Mouse (Mus musculus) C2C12 (cell line): ENCODE measurements at regions not wholly inside any gene's neighbourhood (a gene's known extent, or its start where the extent isn't known, plus 50 kb on each side); places are given as distances from the start of the nearest gene placed in this dataset.

Experiments used
- H3K27me3 ChIP-seq: one replicate; pipeline ENCODE4 v1.6.1; 2011; ENCODE audit not compliant: control insufficient read depth, insufficient read depth, insufficient read length
- H3K36me3 ChIP-seq: one replicate; pipeline ENCODE4 v1.6.1; 2011; ENCODE audit not compliant: control insufficient read depth, insufficient read depth
- H3K4me3 ChIP-seq: one replicate; pipeline ENCODE4 v1.5.1; 2011; ENCODE audit warnings: mild to moderate bottlenecking, control low read depth; ENCODE audit not compliant: poor library complexity, insufficient read depth, severe bottlenecking
- H3K79me2 ChIP-seq: one replicate; pipeline ENCODE4 v1.6.1; 2011; ENCODE audit not compliant: control insufficient read depth, insufficient read depth
- H3K79me3 ChIP-seq: one replicate; pipeline ENCODE4 v1.6.1; 2011; ENCODE audit warnings: low read depth, control low read depth
- H3ac ChIP-seq: one replicate; pipeline ENCODE3; 2011; ENCODE audit warnings: low read depth; ENCODE audit not compliant: control insufficient read depth, insufficient read length
- CEBPB ChIP-seq: IDR thresholded peaks from one replicate; pipeline ENCODE4 v1.6.1; 2011; ENCODE audit warnings: low read depth, mild to moderate bottlenecking, control low read depth, moderate library complexity
- CTCF ChIP-seq: IDR thresholded peaks from one replicate; pipeline ENCODE4 v1.5.1; 2011; ENCODE audit not compliant: control insufficient read depth, insufficient read depth, insufficient read length
- FOSL1 ChIP-seq: IDR thresholded peaks from one replicate; pipeline ENCODE4 v1.8.0; 2011; ENCODE audit warnings: mild to moderate bottlenecking, low read length; ENCODE audit not compliant: poor library complexity, insufficient read depth, severe bottlenecking
- MAX ChIP-seq: IDR thresholded peaks from one replicate; pipeline ENCODE4 v1.6.1; 2011; ENCODE audit warnings: mild to moderate bottlenecking, control low read depth
- MYOD1 ChIP-seq: IDR thresholded peaks from one replicate; pipeline ENCODE4 v1.6.1; 2011; ENCODE audit warnings: low read depth; ENCODE audit not compliant: control insufficient read depth, insufficient read length
- MYOG ChIP-seq: IDR thresholded peaks from one replicate; pipeline ENCODE4 v1.6.1; 2011; ENCODE audit not compliant: control insufficient read depth, insufficient read length; ENCODE audit errors: extremely low read depth
- USF1 ChIP-seq: IDR thresholded peaks from one replicate; pipeline ENCODE4 v1.6.1; 2011; ENCODE audit warnings: low read depth, mild to moderate bottlenecking, control low read depth, moderate library complexity

GRCm38 (mm10) chr19:15502985-15503354 lies 444.2 kb downstream of the Psat1 start:
- TF ChIP-seq CTCF (no peak), CEBPB (no peak), MYOG (no peak), FOSL1 (no peak), MAX (no peak), USF1 (no peak), MYOD1 (no peak)
- H3K27me3 ChIP-seq, result no peaks in the 10 kb centered on the region
- H3K79me3 ChIP-seq, result no peaks in the 10 kb centered on the region
- H3K4me3 ChIP-seq, result no peak overlapping the region
- H3ac ChIP-seq, result no peak overlapping the region
- no peaks in the 10 kb centered on the region for H3K36me3 ChIP-seq
- H3K79me2 ChIP-seq, result no peaks in the 10 kb centered on the region

GRCm38 (mm10) chr19:15502315-15502984 lies 444.7 kb downstream of the Psat1 start:
- H3K27me3 ChIP-seq, result no peaks in the 10 kb centered on the region
- H3K79me3 ChIP-seq, result no peaks in the 10 kb centered on the region
- no peaks in the 10 kb centered on the region for H3K79me2 ChIP-seq
- no peak for TF ChIP-seq CEBPB
- no peaks in the 10 kb centered on the region for H3K36me3 ChIP-seq
- no peak overlapping the region for H3ac ChIP-seq
- H3K4me3 ChIP-seq, result no peak overlapping the region

GRCm38 (mm10) chr19:15495532-15495931 lies 451.6 kb downstream of the Psat1 start:
- Histone ChIP-seq H3K36me3 (no peaks in the 10 kb centered on the region), H3K27me3 (no peaks in the 10 kb centered on the region), H3ac (no peak overlapping the region), H3K79me2 (no peaks in the 10 kb centered on the region), H3K4me3 (no peak overlapping the region), H3K79me3 (no peaks in the 10 kb centered on the region)
- no peak for TF ChIP-seq MAX
- no peak for TF ChIP-seq CEBPB
- no peak for TF ChIP-seq FOSL1

- Histone ChIP-seq H3ac (no peak overlapping the region), H3K27me3 (no peaks in the 10 kb centered on the region), H3K79me2 (no peaks in the 10 kb centered on the region), H3K79me3 (no peaks in the 10 kb centered on the region), H3K36me3 (no peaks in the 10 kb centered on the region), H3K4me3 (no peak overlapping the region)
- TF ChIP-seq MAX (no peak), FOSL1 (no peak), MYOD1 (no peak), USF1 (no peak), MYOG (no peak), CTCF (no peak), CEBPB (no peak)
Observed at GRCm38 (mm10) chr19:15487576-15487975, 459.6 kb downstream of the Psat1 start.

- Histone ChIP-seq H3K79me2 (no peaks in the 10 kb centered on the region), H3ac (no peak overlapping the region), H3K79me3 (no peaks in the 10 kb centered on the region), H3K4me3 (no peak overlapping the region), H3K36me3 (no peaks in the 10 kb centered on the region), H3K27me3 (no peaks in the 10 kb centered on the region)
- no peak for TF ChIP-seq MYOD1
- no peak for TF ChIP-seq CTCF
- no peak for TF ChIP-seq USF1
- TF ChIP-seq MAX, result no peak
- TF ChIP-seq FOSL1, result no peak
- TF ChIP-seq MYOG, result no peak
- no peak for TF ChIP-seq CEBPB
Observed at GRCm38 (mm10) chr19:15481605-15482004, 465.5 kb downstream of the Psat1 start.

- H3K27me3 ChIP-seq, result no peaks in the 10 kb centered on the region
- H3K79me3 ChIP-seq, result no peaks in the 10 kb centered on the region
- H3ac ChIP-seq, result no peak overlapping the region
- no peaks in the 10 kb centered on the region for H3K36me3 ChIP-seq
- no peaks in the 10 kb centered on the region for H3K79me2 ChIP-seq
- no peak for TF ChIP-seq CEBPB
- no peak for TF ChIP-seq MAX
- no peak for TF ChIP-seq CTCF
- TF ChIP-seq MYOD1, result no peak
- TF ChIP-seq MYOG, result no peak
- TF ChIP-seq FOSL1, result no peak
- no peak for TF ChIP-seq USF1
- H3K4me3 ChIP-seq, result no peak overlapping the region
Observed at GRCm38 (mm10) chr19:15469541-15469940, 477.6 kb downstream of the Psat1 start.
